Mouse (Mus musculus): Measurements from ENCODE around the gene Rab34. TPM values are rescaled to one million over a fixed set of nuclear protein-coding genes. Genes with fewer than 3 reads are reported as not detected.
A peak's percentile ranks its signal among the peaks of the same experiment; 100 is the strongest.
"Not testable (repeated sequence)": the region's sequence is repeated elsewhere in the genome, so short reads cannot be mapped to it uniquely, and the experiment has no call there.

Rab34 gene
- total RNA-seq, 2 experiments from 2014 or later: 22.5 to 25.8 TPM

- no peak for DNase-seq (ENCODE audit: low spot score in 2 of 2)
Observed at GRCm38 (mm10) chr11:78180081-78180761, 8.0 kb upstream of the Rab34 start.

GRCm38 (mm10) chr11:78181830-78182357 lies 6.3 kb upstream of the Rab34 start:
- DNase-seq (ENCODE audit: low spot score in 2 of 2): no peak

DNA sequence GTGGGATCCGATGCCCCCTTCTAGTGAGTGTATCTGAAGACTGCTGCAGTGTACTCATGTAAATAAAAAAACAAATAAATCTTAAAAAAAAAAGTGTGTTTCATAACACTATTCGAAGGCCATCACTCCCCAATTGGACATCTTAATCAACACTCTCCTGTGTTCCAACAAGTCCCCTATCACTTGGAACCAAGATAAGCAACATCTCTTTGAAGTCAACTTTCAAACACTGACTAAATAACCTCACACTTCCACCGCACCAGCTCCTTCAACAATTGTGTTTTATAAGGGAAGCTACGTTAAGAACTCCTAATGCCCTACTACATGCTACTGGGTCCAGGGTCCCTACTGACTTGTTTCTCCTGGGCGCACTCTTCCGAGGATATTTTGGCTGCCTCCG lies 5.8 kb upstream of the Rab34 start:
- no peak for DNase-seq (ENCODE audit: low spot score in 2 of 2)

- peak; percentile 84 to 93 for DNase-seq (ENCODE audit: low spot score in 2 of 2)
Observed at GRCm38 (mm10) chr11:78182961-78183844, 5.0 kb upstream of the Rab34 start, which contains the start of gene Rpl23a. Gene Rpl23a, minus strand, starts transcription at chr11:78183584.

- no peak for DNase-seq (ENCODE audit: low spot score in 2 of 2)
Observed at GRCm38 (mm10) chr11:78183884-78184514, 4.2 kb upstream of the Rab34 start.

- DNase-seq (ENCODE audit: low spot score in 2 of 2): not testable (repeated sequence)
Observed at GRCm38 (mm10) chr11:78184702-78185101, 3.5 kb upstream of the Rab34 start.

GRCm38 (mm10) chr11:78189234-78190040 lies 1.2 kb downstream of the Rab34 start:
- peak; percentile 39 to 63 for DNase-seq (ENCODE audit: low spot score in 2 of 2)

- no peak for DNase-seq (ENCODE audit: low spot score in 2 of 2)
Observed at GRCm38 (mm10) chr11:78190041-78190440, 1.8 kb downstream of the Rab34 start.

DNA sequence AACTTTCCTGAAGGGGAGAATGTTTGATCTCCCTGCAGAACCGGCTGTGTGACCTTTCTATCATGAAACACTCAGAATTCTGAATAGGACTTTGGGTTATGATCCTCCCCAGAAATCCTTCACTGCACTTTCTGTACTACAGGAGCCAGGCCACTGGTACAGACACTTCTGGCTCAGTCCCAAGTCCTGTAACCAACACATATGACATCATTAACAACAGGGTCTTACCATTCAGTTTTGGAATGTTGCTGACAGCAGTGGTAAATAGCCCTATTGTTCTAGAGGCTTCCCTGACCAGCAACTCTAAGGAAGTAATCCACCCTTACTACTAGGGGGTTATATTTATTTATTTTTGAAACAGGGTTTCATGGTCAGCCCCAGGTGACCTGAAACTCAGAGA lies 4.9 kb downstream of the Rab34 start, which contains the start of gene Proca1:
Gene Proca1, plus strand, starts transcription at position 280 of the 400 bp plus-strand sequence.
- DNase-seq (ENCODE audit: low spot score in 2 of 2): no peak

- DNase-seq (ENCODE audit: low spot score in 2 of 2): no peak
Observed at GRCm38 (mm10) chr11:78194411-78195100, 6.3 kb downstream of the Rab34 start.

- DNase-seq (ENCODE audit: low spot score in 2 of 2): no peak
Observed at GRCm38 (mm10) chr11:78195101-78195863, 7.1 kb downstream of the Rab34 start.

DNA sequence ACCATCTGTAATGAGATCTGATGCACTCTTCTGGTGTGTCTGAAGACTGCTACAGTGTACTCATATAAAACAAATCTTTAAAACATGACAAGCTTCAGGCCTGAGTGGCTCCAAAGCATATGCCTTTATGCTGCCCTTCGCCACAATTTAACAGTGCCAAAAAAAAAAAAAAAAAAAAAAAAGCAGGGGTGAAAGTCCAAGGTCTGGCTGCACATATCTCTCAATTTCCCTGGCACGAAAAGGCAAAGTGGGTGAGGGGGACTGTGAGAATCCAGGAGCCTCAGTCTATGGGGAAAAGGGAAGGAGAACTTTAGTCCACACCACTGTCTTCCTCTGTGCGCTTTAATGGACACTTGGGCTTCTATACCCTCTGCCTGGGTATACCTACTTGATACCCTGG lies 14.1 kb downstream of the Rab34 start:
- DNase-seq (ENCODE audit: low spot score in 2 of 2): no peak

GRCm38 (mm10) chr11:78204287-78204686 lies 16.1 kb downstream of the Rab34 start:
- no peak for DNase-seq (ENCODE audit: low spot score in 2 of 2)

GRCm38 (mm10) chr11:78205361-78206206 lies 17.4 kb downstream of the Rab34 start:
- peak in 1 of 2 experiments; percentile 39 for DNase-seq (ENCODE audit: low spot score in 2 of 2)

GRCm38 (mm10) chr11:78207190-78207589 lies 19.0 kb downstream of the Rab34 start:
- DNase-seq (ENCODE audit: low spot score in 2 of 2): no peak

DNA sequence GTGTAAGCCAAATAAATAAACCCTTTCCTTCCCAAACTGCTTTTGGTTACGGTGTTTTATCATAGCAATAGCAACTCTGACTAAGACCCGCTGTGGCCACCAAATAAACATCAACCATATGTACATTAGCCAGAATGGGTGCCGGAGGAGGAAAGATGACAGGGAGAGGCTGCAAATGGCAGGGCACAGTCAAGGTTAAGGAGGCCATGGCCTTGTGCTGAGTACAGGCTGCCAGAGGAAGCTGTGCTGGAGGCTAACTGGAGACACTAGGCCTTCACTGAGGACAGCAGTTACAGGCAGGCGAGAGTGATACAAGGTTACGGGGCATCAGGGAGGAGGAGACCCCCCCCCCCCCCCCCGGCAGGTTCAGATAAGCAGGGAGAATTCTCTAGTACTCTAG lies 21.7 kb downstream of the Rab34 start:
- no peak for DNase-seq (ENCODE audit: low spot score in 2 of 2)

GRCm38 (mm10) chr11:78210615-78211014 lies 22.4 kb downstream of the Rab34 start:
- DNase-seq (ENCODE audit: low spot score in 2 of 2): no peak

DNA sequence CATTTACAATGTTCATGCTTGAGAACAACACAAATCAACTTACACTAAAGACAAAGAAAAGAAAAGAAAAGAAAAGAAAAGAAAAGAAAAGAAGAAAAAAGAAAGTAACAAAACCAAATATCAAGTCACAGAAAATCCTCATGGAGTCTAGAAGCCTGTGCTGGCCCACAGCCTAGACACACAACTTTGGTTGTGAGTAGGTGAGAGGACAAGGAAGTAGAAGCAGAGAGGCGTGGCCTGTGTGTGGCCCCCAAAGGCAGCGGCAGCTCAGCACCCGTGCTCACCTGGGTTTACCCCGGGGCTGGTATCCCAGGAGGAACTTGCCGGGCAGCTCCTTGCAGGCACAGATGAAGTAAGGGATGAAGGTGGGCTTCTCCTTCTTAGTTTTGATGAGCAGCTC lies 23.3 kb downstream of the Rab34 start:
- DNase-seq (ENCODE audit: low spot score in 2 of 2): no peak

Measured in layer of hippocampus, adult 18-20 months (tissue).